Mouse (Mus musculus): ENCODE data around the gene Shq1.

Gene Shq1

DNA sequence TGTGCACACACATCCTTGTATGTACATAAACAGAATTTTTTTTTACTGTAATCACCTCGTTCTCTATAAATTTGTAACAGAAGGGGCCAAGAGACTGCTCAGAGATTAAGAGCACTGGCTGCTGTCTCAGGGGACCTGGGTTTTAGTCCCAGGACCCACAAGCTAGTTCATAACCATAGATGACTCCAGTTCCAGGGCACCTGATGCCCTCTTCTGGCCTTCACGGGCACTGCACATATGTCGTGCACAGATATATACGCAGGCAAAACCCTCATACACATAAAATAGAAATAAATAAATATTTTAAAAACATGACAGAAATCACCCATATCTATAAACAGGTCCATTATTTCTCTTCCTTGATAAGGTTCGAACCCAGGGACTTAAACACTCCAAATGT lies 143.0 kb downstream of the Shq1 start:
- no peak for DNase-seq

DNA sequence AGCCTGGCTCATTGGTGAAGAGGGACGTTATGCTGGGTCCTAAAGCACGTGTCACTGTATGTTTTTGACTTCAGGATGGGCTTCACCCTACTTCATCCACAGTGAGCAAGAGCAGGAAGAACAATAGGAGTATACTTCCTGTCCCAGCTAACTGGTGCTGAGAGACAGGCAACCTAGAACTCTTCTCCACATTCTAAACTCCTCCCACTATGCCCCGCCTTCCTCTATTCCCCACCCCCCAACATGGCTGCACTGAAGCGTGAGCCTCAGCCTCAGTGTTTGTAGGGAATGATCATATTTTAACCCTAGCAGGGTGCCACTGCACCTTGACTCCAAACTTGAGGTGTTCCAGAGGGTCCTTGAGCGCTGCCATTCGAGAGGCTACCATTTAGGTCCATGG lies 143.8 kb downstream of the Shq1 start:
- no peak for DNase-seq

DNA sequence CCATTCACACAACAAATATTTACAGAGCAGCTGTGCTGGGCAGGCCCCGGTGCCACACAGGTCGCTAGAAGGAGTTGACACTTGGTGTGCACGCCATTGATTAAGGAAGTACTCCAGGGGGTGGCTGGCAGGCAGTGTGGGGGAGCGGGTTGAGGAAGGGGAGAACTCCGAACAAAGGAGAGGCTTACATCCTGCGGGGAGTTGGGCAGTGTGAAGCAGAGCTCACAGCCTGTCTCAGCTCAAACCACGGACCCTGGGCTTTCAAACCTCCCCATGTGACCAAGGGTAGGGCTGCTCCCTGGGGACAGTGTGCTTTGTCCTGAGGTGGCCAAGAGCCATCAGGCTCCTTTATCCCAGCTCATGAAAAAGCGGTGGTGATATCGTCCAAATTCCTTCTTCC lies 144.9 kb downstream of the Shq1 start:
- no peak for DNase-seq

DNA sequence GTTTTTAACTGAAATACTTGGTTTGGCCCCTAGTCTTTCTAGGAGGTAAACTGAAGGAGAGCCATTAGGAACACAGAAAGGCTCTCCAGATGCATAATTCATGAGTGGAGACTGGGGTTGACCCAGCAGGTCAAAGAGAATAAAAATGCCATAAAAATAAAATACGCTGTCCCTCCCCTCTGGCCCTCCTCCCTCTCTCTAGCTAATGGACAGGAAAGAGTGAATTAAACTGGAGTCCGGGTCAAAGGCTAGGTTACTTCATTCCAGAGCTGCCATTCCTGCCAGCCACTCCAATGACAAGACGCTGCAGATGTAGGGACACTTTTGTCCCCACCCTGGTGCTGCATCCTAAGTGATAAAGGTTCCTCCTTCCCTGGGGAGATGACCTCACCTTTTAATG lies 145.5 kb downstream of the Shq1 start:
- no peak for DNase-seq

DNA sequence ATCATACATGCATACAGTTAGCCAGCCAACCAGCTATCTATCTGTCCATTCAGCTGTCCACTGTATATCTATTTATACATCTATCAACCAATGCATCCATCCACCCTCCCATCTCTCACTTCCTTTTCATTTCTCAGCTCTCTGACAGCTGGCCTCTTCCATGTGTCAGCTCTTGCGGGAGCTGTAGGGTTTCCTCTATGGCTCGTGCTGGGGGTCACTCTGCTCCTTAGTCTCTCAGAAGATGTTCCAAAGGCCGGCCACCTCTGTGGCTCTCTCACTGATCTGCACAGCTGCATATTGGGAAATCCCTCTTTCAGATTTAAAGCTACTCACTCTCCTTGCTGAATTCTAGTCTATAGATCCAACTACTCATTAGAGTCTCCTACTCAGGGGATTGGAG lies 148.5 kb downstream of the Shq1 start:
- DNase-seq: no peak

DNA sequence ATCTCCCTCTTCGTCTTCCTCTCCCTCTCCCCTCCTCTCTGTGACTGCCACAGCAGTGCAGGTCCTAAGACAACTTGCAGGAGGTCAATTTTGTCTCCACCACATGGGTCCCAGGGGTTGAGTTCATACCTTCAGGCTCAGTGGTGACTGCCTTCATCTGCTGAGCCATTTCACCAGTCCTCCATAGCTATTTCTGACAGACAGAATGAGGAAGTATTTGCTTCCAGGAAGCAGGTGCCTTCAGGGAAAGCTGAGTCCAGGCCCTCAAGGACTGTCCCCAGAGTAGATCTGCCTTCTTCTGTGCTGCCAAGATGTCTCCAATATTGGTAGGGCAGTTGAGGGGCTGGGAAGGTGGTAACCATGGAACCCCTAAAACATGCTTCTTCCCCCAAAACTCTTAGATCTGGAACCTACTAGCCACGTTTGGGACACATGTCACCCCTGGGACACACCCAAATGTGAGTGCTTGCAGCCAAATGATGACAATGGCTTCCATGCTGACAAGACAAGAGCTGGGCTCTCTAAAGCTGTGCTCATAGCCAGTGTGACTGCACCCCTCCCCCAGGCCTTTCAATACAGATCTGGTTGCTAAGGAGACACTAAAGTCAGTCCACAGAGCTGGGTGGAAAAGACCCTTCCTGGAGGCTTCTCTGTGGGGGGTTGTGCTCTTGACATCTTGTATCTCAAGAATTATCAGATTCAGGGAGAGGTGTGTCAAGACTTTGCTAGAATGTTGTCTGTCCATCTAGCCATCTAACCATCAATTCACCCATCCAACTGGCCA lies 149.2 kb downstream of the Shq1 start:
- DNase-seq: no peak

DNA sequence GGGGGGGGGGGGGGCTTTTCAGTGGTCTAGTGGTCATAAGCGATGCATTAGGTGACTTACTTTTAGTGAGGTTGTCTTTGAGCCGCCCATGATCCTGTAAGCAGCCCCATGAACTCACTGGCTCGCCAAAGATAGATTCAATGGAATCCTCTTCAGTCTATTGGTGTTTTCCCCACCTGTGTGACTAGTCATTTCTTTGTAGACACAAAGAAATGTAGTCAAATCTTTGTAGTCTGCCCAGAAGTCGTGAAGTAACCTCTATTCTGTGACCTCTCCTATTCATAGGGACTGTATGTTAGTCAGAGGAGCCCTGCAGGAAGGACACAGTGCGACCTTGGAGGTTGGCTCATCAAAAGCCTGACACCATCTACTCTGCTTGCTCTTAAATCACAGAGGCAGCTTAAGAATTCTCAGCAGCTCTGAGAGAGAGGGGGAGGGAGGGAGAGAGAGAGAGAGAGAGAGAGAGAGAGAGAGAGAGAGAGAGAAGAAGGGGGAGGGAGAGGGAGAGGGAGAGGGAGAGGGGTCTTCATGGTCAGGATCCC lies 150.3 kb downstream of the Shq1 start:
- DNase-seq: no peak

DNA sequence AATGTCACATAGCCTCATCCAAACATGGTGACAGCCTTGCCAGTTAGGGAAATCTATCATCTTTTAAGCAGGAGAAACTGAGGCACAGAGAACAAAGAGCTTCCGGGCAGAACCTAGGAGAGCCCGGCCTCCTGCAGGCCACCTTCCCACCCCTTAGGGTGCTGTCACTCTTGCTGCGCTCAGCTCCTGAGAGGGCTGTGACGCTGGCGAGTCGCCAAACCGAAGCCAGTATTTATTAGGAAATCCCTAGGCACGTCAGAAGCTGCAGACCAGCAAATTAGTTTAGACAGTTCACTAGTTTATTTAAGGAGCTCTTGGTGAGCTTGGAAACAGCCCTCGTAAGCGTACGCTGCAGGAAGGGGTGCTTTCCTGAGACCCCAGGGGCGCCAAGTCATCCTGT lies 151.1 kb downstream of the Shq1 start:
- DNase-seq: no peak

Measured in cerebellum, adult 11-12 months (tissue).